Mouse (Mus musculus) stomach, embryonic 16.5 days (tissue): ENCODE measurements around the gene Dhtkd1. TPM values are rescaled to one million over a fixed set of nuclear protein-coding genes. Genes with fewer than 3 reads are reported as not detected.
"Not testable (repeated sequence)": the region's sequence is repeated elsewhere in the genome, so short reads cannot be mapped to it uniquely, and the experiment has no call there.

Experiments used
- ATAC-seq: fragments of 200-750 bp; cut with Nextera tagmentation; 2 replicates; pipeline ENCODE4 v1.8.0; 2017; ENCODE audit warnings: moderate number of reproducible peaks, moderate TSS enrichment; ENCODE audit not compliant: insufficient read depth, low FRiP score
- H3K27ac ChIP-seq: fragments of 300-500 bp; sonication (generic); 2 replicates; pipeline ENCODE4 v1.5.1; 2014; ENCODE audit warnings: low read length
- H3K27me3 ChIP-seq: fragments of 300-500 bp; sonication (generic); 2 replicates; pipeline ENCODE4 v1.6.1; 2014; ENCODE audit warnings: low read length, control low read depth, mixed read lengths; ENCODE audit not compliant: control insufficient read depth, insufficient read depth
- H3K36me3 ChIP-seq: fragments of 300-500 bp; sonication (generic); 2 replicates; pipeline ENCODE4 v1.6.1; 2014; ENCODE audit warnings: low read length; ENCODE audit not compliant: control insufficient read depth, insufficient read depth
- H3K4me1 ChIP-seq: fragments of 300-500 bp; sonication (generic); 2 replicates; pipeline ENCODE4 v1.6.1; 2014; ENCODE audit warnings: low read length, control low read depth, mixed read lengths; ENCODE audit not compliant: control insufficient read depth, insufficient read depth
- H3K4me2 ChIP-seq: fragments of 300-500 bp; sonication (generic); 2 replicates; pipeline ENCODE4 v1.6.1; 2014; ENCODE audit warnings: low read depth, low read length, mixed read lengths
- H3K4me3 ChIP-seq: fragments of 300-500 bp; sonication (generic); replicated peaks from 2 replicates; pipeline ENCODE4 v1.5.1; 2014; ENCODE audit warnings: mild to moderate bottlenecking, low read length
- H3K9ac ChIP-seq: fragments of 300-500 bp; sonication (generic); 2 replicates; pipeline ENCODE4 v1.6.1; 2014; ENCODE audit warnings: low read length
- H3K9me3 ChIP-seq: fragments of 300-500 bp; sonication (generic); replicated peaks from 2 replicates; pipeline ENCODE4 v1.6.1; 2016; ENCODE audit warnings: low read length, control low read depth; ENCODE audit not compliant: control insufficient read depth
- WGBS: fragments of 180-500 bp; shearing (Covaris S2); extraction: QIAGEN DNeasy Blood & Tissue Kit; methylation state at CpG from one replicate; pipeline ENCODE4 v1.1.7; 2014; 5-methylcytosine and 5-hydroxymethylcytosine counted together
- polyA plus RNA-seq: library from polyadenylated mRNA; unstranded; fragments of >200 nt; fragmentation: Nextera tagmentation; extraction: Ambion mirVana; gene quantifications from 2 replicates; pipeline ENCODE4 v1.2.1, GENCODE M21; 2015

Gene Dhtkd1
- polyA plus RNA-seq, 1 experiment from 2014 or later: 3.4 TPM

GRCm38 (mm10) chr2:5950305-5950704 is 7.7 kb upstream of the Dhtkd1 start:
- Histone ChIP-seq H3K4me2 (peak overlapping the region; percentile 79), H3K9me3 (no peaks in the 10 kb centered on the region), H3K36me3 (no peaks in the 10 kb centered on the region), H3K4me1 (peaks cover 6% of the 10 kb centered on the region; the same call in 1 of the 2 replicates), H3K27ac (peak overlapping the region; percentile 88), H3K27me3 (no peaks in the 10 kb centered on the region), H3K9ac (peak overlapping the region; percentile 74), H3K4me3 (peak overlapping the region; percentile 99)
- no peak for ATAC-seq
- 6% methylated on average over 6 of the region's 6 CpGs for WGBS

GRCm38 (mm10) chr2:5949821-5950220 is 7.2 kb upstream of the Dhtkd1 start:
- not testable (repeated sequence) for H3K4me1 ChIP-seq, ATAC-seq, H3K27me3 ChIP-seq, H3K36me3 ChIP-seq, H3K9me3 ChIP-seq
- peak overlapping the region; percentile 88 for H3K27ac ChIP-seq
- 90% methylated on average over 9 of the region's 9 CpGs for WGBS
- peak overlapping the region; percentile 99 for H3K4me3 ChIP-seq
- peak overlapping the region; percentile 74; the same call in 1 of the 2 replicates for H3K9ac ChIP-seq
- H3K4me2 ChIP-seq: peak overlapping the region; percentile 79

- no peak for ATAC-seq
- H3K4me3 ChIP-seq: no peak overlapping the region
- H3K4me1 ChIP-seq: peaks cover 6% of the 10 kb centered on the region; the same call in 1 of the 2 replicates
- no peaks in the 10 kb centered on the region for H3K27me3 ChIP-seq
- no peaks in the 10 kb centered on the region for H3K9me3 ChIP-seq
- no peak overlapping the region for H3K27ac ChIP-seq
- H3K4me2 ChIP-seq: no peak overlapping the region
- H3K36me3 ChIP-seq: no peaks in the 10 kb centered on the region
- 84% methylated on average over 2 of the region's 2 CpGs for WGBS
- H3K9ac ChIP-seq: no peak overlapping the region
Observed at GRCm38 (mm10) chr2:5948964-5949363, 6.4 kb upstream of the Dhtkd1 start.

- Histone ChIP-seq H3K27me3 (no peaks in the 10 kb centered on the region), H3K27ac (no peak overlapping the region), H3K4me1 (peaks cover 3% of the 10 kb centered on the region; the same call in 1 of the 2 replicates), H3K36me3 (no peaks in the 10 kb centered on the region), H3K9ac (no peak overlapping the region), H3K9me3 (no peaks in the 10 kb centered on the region), H3K4me2 (no peak overlapping the region), H3K4me3 (no peak overlapping the region)
- 80% methylated on average over 3 of the region's 3 CpGs for WGBS
- no peak for ATAC-seq
Observed at GRCm38 (mm10) chr2:5946876-5947275, 4.3 kb upstream of the Dhtkd1 start.

- ATAC-seq: no peak
- Histone ChIP-seq H3K9ac (no peak overlapping the region), H3K4me1 (peaks cover 3% of the 10 kb centered on the region; the same call in 1 of the 2 replicates), H3K4me2 (no peak overlapping the region), H3K4me3 (no peak overlapping the region), H3K36me3 (no peaks in the 10 kb centered on the region), H3K9me3 (no peaks in the 10 kb centered on the region), H3K27ac (no peak overlapping the region), H3K27me3 (no peaks in the 10 kb centered on the region)
- WGBS: 90% methylated on average over 1 of the region's 1 CpGs
Observed at GRCm38 (mm10) chr2:5945629-5946028, 3.0 kb upstream of the Dhtkd1 start.

GRCm38 (mm10) chr2:5943071-5943470 is 479 bp upstream of the Dhtkd1 start:
- H3K27me3 ChIP-seq: no peaks in the 10 kb centered on the region
- no peak overlapping the region for H3K27ac ChIP-seq
- no peaks in the 10 kb centered on the region for H3K4me1 ChIP-seq
- H3K9me3 ChIP-seq: no peaks in the 10 kb centered on the region
- H3K4me3 ChIP-seq: peak overlapping the region; percentile 61
- no peaks in the 10 kb centered on the region for H3K36me3 ChIP-seq
- ATAC-seq: no peak
- no peak overlapping the region for H3K9ac ChIP-seq
- H3K4me2 ChIP-seq: peak overlapping the region; percentile 91
- WGBS: 34% methylated on average over 4 of the region's 4 CpGs

- peak; percentile 26; the same call in 1 of the 2 replicates for ATAC-seq
Observed at GRCm38 (mm10) chr2:5941861-5942415, 654 bp downstream of the Dhtkd1 start.

GRCm38 (mm10) chr2:5940936-5941335 is 1.7 kb downstream of the Dhtkd1 start:
- Histone ChIP-seq H3K4me2 (no peak overlapping the region), H3K4me3 (no peak overlapping the region), H3K4me1 (no peaks in the 10 kb centered on the region), H3K27ac (no peak overlapping the region), H3K9ac (no peak overlapping the region), H3K36me3 (no peaks in the 10 kb centered on the region), H3K9me3 (no peaks in the 10 kb centered on the region), H3K27me3 (no peaks in the 10 kb centered on the region)
- whole genome bisulfite sequencing: 95% methylated on average over 9 of the region's 9 CpGs
- no peak for ATAC-seq

More at GRCm38 (mm10) chr2:5941861-5942415, 654 bp downstream of the Dhtkd1 start:
- Histone ChIP-seq H3K9ac (peak overlapping the region; percentile 81), H3K27me3 (no peaks in the 10 kb centered on the region), H3K4me2 (peak overlapping the region; percentile 91), H3K4me1 (no peaks in the 10 kb centered on the region), H3K27ac (no peak overlapping the region), H3K4me3 (peak overlapping the region; percentile 61), H3K9me3 (no peaks in the 10 kb centered on the region), H3K36me3 (no peaks in the 10 kb centered on the region)
- WGBS: 56% methylated on average over 11 of the region's 11 CpGs

- H3K9ac ChIP-seq: no peak overlapping the region
- 81% methylated on average over 14 of the region's 14 CpGs for WGBS
- H3K4me3 ChIP-seq: no peak overlapping the region
- no peaks in the 10 kb centered on the region for H3K27me3 ChIP-seq
- ATAC-seq: no peak
- no peak overlapping the region for H3K4me2 ChIP-seq
- no peak overlapping the region for H3K27ac ChIP-seq
- H3K36me3 ChIP-seq: no peaks in the 10 kb centered on the region
- H3K9me3 ChIP-seq: no peaks in the 10 kb centered on the region
- H3K4me1 ChIP-seq: no peaks in the 10 kb centered on the region
Observed at GRCm38 (mm10) chr2:5939911-5940310, 2.7 kb downstream of the Dhtkd1 start.
